28 mouse cellular contexts compared by ENCODE assay signal in the genomic region with DNA sequence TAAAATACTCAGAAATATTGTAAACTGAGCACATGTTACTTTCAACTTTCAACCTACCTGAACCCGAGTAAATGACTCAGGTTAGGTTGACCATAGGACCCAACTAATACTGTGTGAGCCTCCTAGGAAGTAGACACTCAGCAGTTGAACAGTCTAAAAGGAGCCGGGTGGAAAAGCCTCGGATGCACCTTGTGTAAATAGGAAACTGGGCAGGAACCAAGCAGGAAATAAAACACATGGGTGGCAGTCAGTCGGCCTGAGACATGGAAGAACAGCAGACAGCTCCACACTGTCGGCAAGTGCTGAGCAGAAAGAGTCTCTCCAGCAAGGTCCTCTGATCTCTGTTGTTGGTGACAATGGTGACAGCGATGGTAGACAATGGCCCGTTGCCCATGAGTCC.
A peak's percentile ranks its signal among the peaks of the same experiment; 100 is the strongest.
DNase-seq lines count a peak whose midpoint lies in the region; ATAC-seq and TF ChIP-seq lines count a peak whose summit lies in the region.
"Had no signal": no experiment of that assay in that cellular context is flagged by ENCODE, and none has a peak within 500 bp of the region (broad histone marks: within the 10 kb centered on the region; RNA-seq: fewer than 3 reads in every experiment).

No protein-coding gene starts in this region.

- no peak overlapping the region for H3K4me2 ChIP-seq in lung, postnatal 0 days (replicated peaks; ENCODE audit: low read depth, low read length)
- H3K4me2 ChIP-seq: embryonic facial prominence, embryonic 13.5 days; forebrain, embryonic 12.5 days; forebrain, embryonic 15.5 days; heart, embryonic 12.5 days; heart, embryonic 15.5 days; hindbrain, embryonic 13.5 days had no signal

- H3K9ac ChIP-seq in heart, adult 2 months (ENCODE audit: low read depth, low read length), result no peak overlapping the region
- H3K9ac ChIP-seq in lung, postnatal 0 days (replicated peaks; ENCODE audit: low read depth), result no peak overlapping the region
- H3K9ac ChIP-seq: embryonic facial prominence, embryonic 13.5 days; forebrain, embryonic 12.5 days; forebrain, embryonic 15.5 days; heart, embryonic 12.5 days; heart, embryonic 15.5 days; hindbrain, embryonic 13.5 days had no signal

- H3K4me1 ChIP-seq in heart, adult 2 months (ENCODE audit: control insufficient read depth, insufficient read depth, low read length), result no peaks in the 10 kb centered on the region
- H3K4me1 ChIP-seq in lung, postnatal 0 days (ENCODE audit: insufficient read depth, low read depth, low read length), result no peaks in the 10 kb centered on the region

- no peaks in the 10 kb centered on the region for H3K9me3 ChIP-seq in lung, postnatal 0 days (ENCODE audit: low read length)
- H3K9me3 ChIP-seq: embryonic facial prominence, embryonic 10.5 days; embryonic facial prominence, embryonic 13.5 days; forebrain, embryonic 12.5 days; forebrain, embryonic 15.5 days; heart, embryonic 12.5 days; heart, embryonic 15.5 days; hindbrain, embryonic 10.5 days; hindbrain, embryonic 13.5 days had no signal

- TF ChIP-seq EP300 in heart, adult 2 months (IDR thresholded peaks at IDR 0.05; ENCODE audit: insufficient read depth, low read depth, low read length), result no peak
- peak; percentile 58; the same call in 1 of the 2 replicates for TF ChIP-seq EP300 in lung, postnatal 0 days (IDR thresholded peaks at IDR 0.05)

- H3K79me2 ChIP-seq in heart, adult 2 months (replicated peaks; ENCODE audit: control insufficient read depth, insufficient read depth, low read length), result no peaks in the 10 kb centered on the region

- H3K4me3 ChIP-seq in heart, adult 2 months, result no peak overlapping the region
- no peak overlapping the region for H3K4me3 ChIP-seq in lung, postnatal 0 days (ENCODE audit: low read depth, low read length)
- H3K4me3 ChIP-seq: embryonic facial prominence, embryonic 10.5 days; embryonic facial prominence, embryonic 13.5 days; erythroblast, embryonic 14.5 days; forebrain, embryonic 12.5 days; forebrain, embryonic 15.5 days; heart, embryonic 12.5 days; heart, embryonic 15.5 days; hindbrain, embryonic 10.5 days; hindbrain, embryonic 13.5 days had no signal

- TF ChIP-seq POLR2A in heart, adult 2 months (IDR thresholded peaks at IDR 0.05; ENCODE audit: insufficient read depth, low read depth, low read length), result no peak

- DNase-seq in heart, adult 11 months, result peak; percentile 70
- no peak for DNase-seq in heart, adult 2 months
- peak; percentile 14 for DNase-seq in lung, postnatal 0 days (ENCODE audit: low spot score)
- DNase-seq in lung, postnatal 25 days (ENCODE audit: low spot score), result peak; percentile 1
- DNase-seq in embryo, embryonic 10.5 days (ENCODE audit: low spot score), result no peak
- no peak for DNase-seq in adipocyte (ENCODE audit: low spot score)
- DNase-seq in frontal cortex, adult 2 months (ENCODE audit: extremely low spot score in 1 of 2, low spot score in 1 of 2), result no peak
- DNase-seq: adrenal gland, postnatal 10 days; adrenal gland, postnatal 36 days; cerebellum, adult 18-20 months; cerebellum, adult 9-10 months; cerebellum, postnatal 25 days; embryo, embryonic 11 days; gastrocnemius, postnatal 10 days; gastrocnemius, postnatal 36 days; heart, postnatal 10 days; heart, postnatal 36 days had no signal

- 60% methylated on average over 7 of the region's 7 CpGs for WGBS in heart, adult 2 months
- WGBS in lung, postnatal 0 days, result 52% methylated on average over 7 of the region's 7 CpGs

- no peak for TF ChIP-seq CTCF in heart, adult 2 months (IDR thresholded peaks at IDR 0.05)
- TF ChIP-seq CTCF in lung, postnatal 0 days (IDR thresholded peaks at IDR 0.05), result no peak

- no peaks in the 10 kb centered on the region; the same call in 1 of the 2 replicates for H3K36me3 ChIP-seq in heart, adult 2 months (ENCODE audit: control insufficient read depth, insufficient read depth, low read length)
- H3K36me3 ChIP-seq in lung, postnatal 0 days (ENCODE audit: insufficient read depth, low read length), result no peaks in the 10 kb centered on the region
- H3K36me3 ChIP-seq: embryonic facial prominence, embryonic 10.5 days; embryonic facial prominence, embryonic 13.5 days; forebrain, embryonic 12.5 days; forebrain, embryonic 15.5 days; heart, embryonic 12.5 days; heart, embryonic 15.5 days; hindbrain, embryonic 10.5 days; hindbrain, embryonic 13.5 days had no signal

- no peak overlapping the region for H3K27ac ChIP-seq in heart, adult 2 months
- no peak overlapping the region for H3K27ac ChIP-seq in lung, postnatal 0 days (ENCODE audit: low read length)
- H3K27ac ChIP-seq: embryonic facial prominence, embryonic 10.5 days; embryonic facial prominence, embryonic 13.5 days; forebrain, embryonic 12.5 days; forebrain, embryonic 15.5 days; heart, embryonic 15.5 days; hindbrain, embryonic 10.5 days; hindbrain, embryonic 13.5 days had no signal

- H3K27me3 ChIP-seq in heart, adult 2 months (ENCODE audit: control insufficient read depth, insufficient read depth, low read length), result no peaks in the 10 kb centered on the region
- no peaks in the 10 kb centered on the region for H3K27me3 ChIP-seq in lung, postnatal 0 days (replicated peaks; ENCODE audit: insufficient read depth, low read length)
- H3K27me3 ChIP-seq: embryonic facial prominence, embryonic 13.5 days; forebrain, embryonic 12.5 days; forebrain, embryonic 15.5 days; heart, embryonic 12.5 days; heart, embryonic 15.5 days; hindbrain, embryonic 13.5 days had no signal

- intact Hi-C loops in heart, adult 2 months (cut with DNase I), result no loop called here

- peak; percentile 50 for ATAC-seq in lung, postnatal 0 days
- ATAC-seq: activated CD4-positive, CD25-positive, alpha-beta regulatory T cell, adult 4 months; forebrain, embryonic 15.5 days; hindbrain, embryonic 16.5 days had no signal

Comparison
In these comparisons a context has a peak if more than half of its experiments do, and no peak if none do; other contexts are left out.
1. DNase-seq: peak in heart, adult 11 months (single experiment), lung, postnatal 0 days (single experiment) and lung, postnatal 25 days (single experiment); none in heart, adult 2 months (0 of 2), embryo, embryonic 10.5 days (single experiment), adipocyte (single experiment) and frontal cortex, adult 2 months (0 of 2).